Mouse (Mus musculus): ENCODE results near the gene Idua. TPM values are rescaled to one million over a fixed set of nuclear protein-coding genes. Genes with fewer than 3 reads are reported as not detected.

The Idua gene
- 7.6 and 10.5 TPM in 2 replicates for polyA plus RNA-seq (2012; rRNA removed)

GRCm38 (mm10) chr5:108659698-108660631 lies at the start of gene Idua:
TSS of gene Idua (plus strand) at chr5:108660331.

GRCm38 (mm10) chr5:108629634-108630483 lies 30.3 kb upstream of the Idua start, which contains the start of the genes Gak and Tmem175:
TSS of gene Gak (minus strand) at chr5:108629755.
TSS of gene Tmem175 (plus strand) at chr5:108629770.

GRCm38 (mm10) chr5:108668977-108669936 lies 9.1 kb downstream of the Idua start, which contains the start of gene Dgkq:
TSS of gene Dgkq (minus strand) at chr5:108669672.

GRCm38 (mm10) chr5:108675251-108675816 lies 15.2 kb downstream of the Idua start, which contains the start of gene Slc26a1:
TSS of gene Slc26a1 (minus strand) at chr5:108675569.

GRCm38 (mm10) chr5:108692271-108692670 lies 32.1 kb downstream of the Idua start, which contains the start of gene Fgfrl1:
TSS of gene Fgfrl1 (plus strand) at chr5:108692382.

Other genes with a start within 250 kb of the Idua start
- 184 and 255 TPM in 2 replicates for gene Atp5k, start 225.9 kb upstream of the Idua start, polyA plus RNA-seq (2012; rRNA removed)
- 0.98 and 1.1 TPM in 2 replicates for gene Mfsd7a, start 211.4 kb upstream of the Idua start, polyA plus RNA-seq (2012; rRNA removed)
- gene Pcgf3, start 199.1 kb upstream of the Idua start, polyA plus RNA-seq (2012; rRNA removed), result 35.9 and 37.3 TPM in 2 replicates
- 3.1 and 3.2 TPM in 2 replicates for gene Cplx1, start 110.3 kb upstream of the Idua start, polyA plus RNA-seq (2012; rRNA removed)
- 48.8 and 55.8 TPM in 2 replicates for gene Gak, start 30.6 kb upstream of the Idua start, polyA plus RNA-seq (2012; rRNA removed)
- gene Tmem175, start 30.6 kb upstream of the Idua start, polyA plus RNA-seq (2012; rRNA removed), result 11.6 and 22.1 TPM in 2 replicates
- 30.4 and 34.8 TPM in 2 replicates for gene Dgkq, start 9.3 kb downstream of the Idua start, polyA plus RNA-seq (2012; rRNA removed)
- gene Slc26a1, start 15.2 kb downstream of the Idua start, polyA plus RNA-seq (2012; rRNA removed), result 1.5 and 1.7 TPM in 2 replicates
- gene Fgfrl1, start 32.1 kb downstream of the Idua start, polyA plus RNA-seq (2012; rRNA removed), result 37.8 and 62.2 TPM in 2 replicates
- 0.60 and 1.1 TPM in 2 replicates for gene Rnf212, start 114.7 kb downstream of the Idua start, polyA plus RNA-seq (2012; rRNA removed)
- not detected in 2 replicates for gene Tmed11, start 135.0 kb downstream of the Idua start, polyA plus RNA-seq (2012; rRNA removed)
- not detected in 2 replicates for gene Vmn2r8, start 148.5 kb downstream of the Idua start, polyA plus RNA-seq (2012; rRNA removed)
- gene Vmn2r9, start 192.3 kb downstream of the Idua start, polyA plus RNA-seq (2012; rRNA removed), result not detected in 2 replicates

All from central nervous system, embryonic 11.5 days (tissue).